Mouse (Mus musculus): ENCODE data around the gene Htr2b.

Htr2b gene

GRCm38 (mm10) chr1:86076565-86076964, 35.2 kb downstream of the Htr2b start:
- DNase-seq (ENCODE audit: low spot score), result no peak

DNA sequence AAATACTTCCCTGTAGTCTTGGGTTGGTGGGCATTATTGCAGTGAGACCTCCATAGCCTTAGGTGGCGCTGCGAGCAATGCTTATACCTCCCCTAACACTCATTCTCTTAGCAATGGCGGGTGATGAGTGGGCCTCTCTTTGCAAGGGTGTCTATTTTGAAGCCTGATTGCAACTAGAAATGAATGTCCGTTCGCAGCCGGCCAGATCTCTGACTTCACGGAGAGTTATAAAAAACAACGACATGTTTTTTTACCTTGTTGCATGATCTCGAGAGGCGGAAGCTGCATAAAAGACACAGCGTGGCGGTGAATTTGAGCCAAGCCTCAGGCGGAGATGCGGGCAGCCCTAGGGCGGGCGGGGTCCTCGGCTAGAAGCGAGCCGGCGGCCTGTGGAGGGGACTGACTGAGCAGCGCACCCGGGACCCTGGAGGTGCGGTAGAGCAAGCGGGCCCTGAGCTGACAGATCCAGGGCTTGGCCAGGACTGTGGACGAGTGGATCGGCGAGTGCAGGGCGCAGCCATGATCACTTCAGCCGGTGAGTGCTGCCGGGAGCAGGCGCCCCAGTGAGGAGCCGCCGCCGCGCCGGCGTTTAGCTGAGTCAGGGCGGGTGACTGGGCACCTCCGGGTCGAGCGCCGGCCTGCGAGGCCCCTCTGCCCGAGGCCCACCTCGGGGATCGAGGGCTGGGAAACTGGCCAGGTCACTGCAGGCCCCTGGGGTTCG, 47.3 kb downstream of the Htr2b start, which contains the start of gene Psmd1:
Psmd1 (plus strand) TSS at position 117 of the 721 bp plus-strand sequence.
- DNase-seq (ENCODE audit: low spot score), result peak; percentile 90

- DNase-seq (ENCODE audit: low spot score), result no peak
Measured at GRCm38 (mm10) chr1:86062523-86062922, 49.2 kb downstream of the Htr2b start.

GRCm38 (mm10) chr1:86058856-86059769, 52.7 kb downstream of the Htr2b start:
- DNase-seq (ENCODE audit: low spot score), result peak; percentile 97

GRCm38 (mm10) chr1:86056284-86056683, 55.5 kb downstream of the Htr2b start:
- no peak for DNase-seq (ENCODE audit: low spot score)

DNA sequence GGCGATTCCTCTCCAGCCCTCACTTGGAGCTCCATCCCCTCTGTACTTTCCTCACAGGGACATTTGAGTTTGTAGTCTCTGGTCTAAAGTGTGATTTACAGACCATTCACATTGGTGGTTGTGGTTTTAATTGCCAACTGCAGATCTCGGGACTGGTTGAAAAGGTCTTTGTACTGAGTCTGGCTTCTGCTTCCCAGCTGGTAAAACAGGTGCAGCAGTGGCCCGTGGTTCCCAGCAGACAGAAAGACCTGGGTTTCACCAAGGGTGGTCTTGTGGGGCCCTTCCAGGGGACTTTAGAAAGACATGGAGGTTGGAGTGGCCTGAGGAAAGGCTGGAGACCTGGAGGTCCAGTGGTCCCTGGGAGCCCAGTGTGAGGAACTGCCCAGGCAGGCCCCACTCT, 56.8 kb downstream of the Htr2b start:
- no peak for DNase-seq (ENCODE audit: low spot score)

DNA sequence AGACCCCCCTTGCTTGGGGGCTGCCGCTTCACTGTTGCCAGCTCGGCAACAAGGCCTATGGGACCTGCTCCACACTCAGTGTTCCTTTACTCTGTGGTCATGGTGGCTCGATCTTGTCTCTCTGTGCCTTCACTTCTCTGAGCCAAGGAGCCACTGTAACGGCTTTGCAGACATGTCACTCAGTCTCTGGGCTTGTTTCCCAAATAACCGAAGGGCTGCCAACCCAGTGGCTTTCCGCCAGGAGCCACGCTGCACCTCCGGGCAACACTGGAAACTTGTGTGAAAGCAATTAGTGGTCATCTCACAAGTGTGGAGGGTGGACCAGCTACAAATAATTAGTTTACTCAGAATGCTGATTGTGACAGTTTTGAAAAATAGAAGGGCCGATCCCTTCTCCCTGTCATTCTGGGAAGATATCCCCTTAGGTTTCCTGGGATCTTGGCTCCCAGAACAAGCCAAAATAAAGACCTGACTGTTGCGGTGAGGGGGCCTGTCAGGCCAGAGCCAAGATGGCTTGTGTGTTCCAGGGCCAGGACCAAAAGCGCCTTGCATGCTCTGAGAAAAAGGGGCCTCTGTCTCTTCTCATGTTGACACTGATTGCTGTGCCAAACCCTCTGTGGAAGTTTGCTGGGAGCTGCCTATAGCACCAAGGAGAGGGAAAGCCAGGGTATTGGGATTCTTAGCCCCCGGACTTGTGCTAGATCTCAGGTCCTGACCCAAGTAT, 58.4 kb downstream of the Htr2b start:
- peak; percentile 74 for DNase-seq (ENCODE audit: low spot score)
